Mouse (Mus musculus) liver, adult (tissue): ENCODE results near the gene Gm11555.
"Not testable (repeated sequence)": the region's sequence is repeated elsewhere in the genome, so short reads cannot be mapped to it uniquely, and the experiment has no call there.

Source experiments
- GATA4 ChIP-seq: IDR thresholded peaks from 2 replicates; pipeline ENCODE4 v1.6.1; 2014; ENCODE audit warnings: mild to moderate bottlenecking, low read length; ENCODE audit not compliant: insufficient replicate concordance

Gm11555 gene

GRCm38 (mm10) chr11:99650136-99650535 is at the start of gene Gm11555:
TSS of gene Gm11555 (minus strand) at chr11:99650236.
- no peak for TF ChIP-seq GATA4

GRCm38 (mm10) chr11:99690463-99690862 is 40.4 kb upstream of the Gm11555 start, which contains the start of gene Gm14190:
TSS of gene Gm14190 (minus strand) at chr11:99690740.
- no peak for TF ChIP-seq GATA4

GRCm38 (mm10) chr11:99683481-99683880 is 33.4 kb upstream of the Gm11555 start:
- no peak for TF ChIP-seq GATA4

- TF ChIP-seq GATA4: no peak
Measured at GRCm38 (mm10) chr11:99665860-99666259, 15.8 kb upstream of the Gm11555 start, which contains the start of gene Krtap4-6. TSS of gene Krtap4-6 (minus strand) at chr11:99665960.

- no peak for TF ChIP-seq GATA4
Measured at GRCm38 (mm10) chr11:99662802-99663201, 12.8 kb upstream of the Gm11555 start.

GRCm38 (mm10) chr11:99659256-99659655 is 9.2 kb upstream of the Gm11555 start:
- TF ChIP-seq GATA4: no peak

- TF ChIP-seq GATA4: not testable (repeated sequence)
Measured at GRCm38 (mm10) chr11:99658467-99659010, 8.5 kb upstream of the Gm11555 start, which contains the start of gene Gm11563. TSS of gene Gm11563 (minus strand) at chr11:99658960.

GRCm38 (mm10) chr11:99657051-99657450 is 7.0 kb upstream of the Gm11555 start:
- TF ChIP-seq GATA4: no peak

- no peak for TF ChIP-seq GATA4
Measured at GRCm38 (mm10) chr11:99646444-99646843, 3.6 kb downstream of the Gm11555 start.

GRCm38 (mm10) chr11:99644351-99644750 is 5.7 kb downstream of the Gm11555 start:
- no peak for TF ChIP-seq GATA4

GRCm38 (mm10) chr11:99643635-99644139 is 6.3 kb downstream of the Gm11555 start, which contains the start of gene Krtap4-7:
TSS of gene Krtap4-7 (minus strand) at chr11:99644089.
- TF ChIP-seq GATA4: not testable (repeated sequence)

GRCm38 (mm10) chr11:99640926-99641325 is 9.1 kb downstream of the Gm11555 start:
- no peak for TF ChIP-seq GATA4

- TF ChIP-seq GATA4: no peak
Measured at GRCm38 (mm10) chr11:99637086-99637485, 12.9 kb downstream of the Gm11555 start.

GRCm38 (mm10) chr11:99634653-99635134 is 15.3 kb downstream of the Gm11555 start, which contains the start of gene Krtap4-2:
TSS of gene Krtap4-2 (minus strand) at chr11:99635084.
- TF ChIP-seq GATA4: no peak

- no peak for TF ChIP-seq GATA4
Measured at GRCm38 (mm10) chr11:99633293-99633692, 16.7 kb downstream of the Gm11555 start.

GRCm38 (mm10) chr11:99630890-99631289 is 19.1 kb downstream of the Gm11555 start:
- no peak for TF ChIP-seq GATA4
